Mouse (Mus musculus) kidney, adult 2 months (tissue): ENCODE results near the gene Aox1.

Experiments used
- CTCF ChIP-seq: fragments of 200-500 bp; conservative IDR thresholded peaks from 2 replicates; pipeline ENCODE4 v1.5.1; 2011; ENCODE audit warnings: low read depth, mild to moderate bottlenecking, control low read depth, low read length, moderate library complexity, mixed read lengths; ENCODE audit not compliant: insufficient read depth, insufficient read length
- POLR2A ChIP-seq: fragments of 200-500 bp; IDR thresholded peaks from one replicate; pipeline ENCODE4 v1.6.1; 2011; ENCODE audit warnings: low read depth, low read length, control low read depth

DNA sequence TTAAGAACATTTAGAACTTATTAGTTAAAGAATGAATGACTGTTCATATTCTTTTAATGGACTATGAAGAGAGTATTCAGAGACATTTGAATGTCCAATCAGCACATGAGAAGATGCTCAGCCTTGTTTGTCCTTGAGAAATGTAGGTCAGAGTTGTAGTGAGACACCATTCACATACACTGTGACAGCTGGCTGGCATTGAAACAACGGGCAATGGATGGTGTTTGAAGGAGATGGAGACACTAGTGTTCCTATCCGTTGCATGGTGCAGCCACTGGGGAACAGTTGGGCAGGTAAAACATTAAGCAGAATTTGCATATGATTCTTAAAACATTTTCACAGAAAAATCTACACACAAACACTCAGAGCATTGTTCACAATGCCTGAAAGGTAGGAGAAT, 77.3 kb downstream of the Aox1 start:
- TF ChIP-seq POLR2A = no peak
- TF ChIP-seq CTCF = no peak
